Mouse (Mus musculus): ENCODE measurements around the gene Nup62. TPM values are rescaled to one million over a fixed set of nuclear protein-coding genes. Genes with fewer than 3 reads are reported as not detected.
A peak's percentile ranks its signal among the peaks of the same experiment; 100 is the strongest.

Nup62 gene
- total RNA-seq (2014; fragmentation: Nextera tagmentation) (96.5 and 160 TPM in 2 replicates), total RNA-seq (2017) (94.9 and 102 TPM in 2 replicates), polyA plus RNA-seq (2012) (85.4 and 157 TPM in 2 replicates)

- no peak for TF ChIP-seq TAL1 (conservative IDR thresholded peaks at IDR 0.05; ENCODE audit: low read depth, low read length)
- no peak for TF ChIP-seq CTCF (IDR thresholded peaks at IDR 0.05; ENCODE audit: low read depth, low read length)
- no peak for TF ChIP-seq POLR2AphosphoS5 (IDR thresholded peaks at IDR 0.05; ENCODE audit: insufficient replicate concordance, low read depth, low read length)
- TF ChIP-seq GATA1 (IDR thresholded peaks at IDR 0.05; ENCODE audit: borderline replicate concordance, low read length) = no peak
- no peak for TF ChIP-seq GATA2 (IDR thresholded peaks at IDR 0.05; ENCODE audit: borderline replicate concordance, low read depth, low read length)
- ATAC-seq (ENCODE audit: extremely low read depth, insufficient number of reproducible peaks, low FRiP score, poor library complexity, severe bottlenecking) (peak; percentile 89), DNase-seq (ENCODE audit: low spot score) (peak; percentile 94)
- Histone ChIP-seq H3K27me3 (ENCODE audit: insufficient read depth, low read length) (no peaks in the 10 kb centered on the region), H3K4me3 (ENCODE audit: low read depth, low read length) (peak within 1 kb of the TSS; percentile 88), H3K9me3 (replicated peaks) (no peaks in the 10 kb centered on the region), H3K4me1 (ENCODE audit: insufficient read depth, low read depth, low read length) (peaks cover 57% of the 10 kb centered on the region), H3K36me3 (replicated peaks) (peaks cover 85% of the 10 kb centered on the region)
Observed at GRCm38 (mm10) chr7:44815721-44816469, at the start of gene Nup62, which contains the start of gene Il4i1. Gene Nup62 (plus strand): TSS chr7:44816088. Gene Il4i1 (plus strand): TSS chr7:44816387.

- no peaks in the 10 kb centered on the region for H3K9me3 ChIP-seq (replicated peaks)
- no peak overlapping the region for H3K4me3 ChIP-seq (ENCODE audit: low read depth, low read length)
- TF ChIP-seq TAL1 (conservative IDR thresholded peaks at IDR 0.05; ENCODE audit: low read depth, low read length) (no peak), GATA1 (IDR thresholded peaks at IDR 0.05; ENCODE audit: borderline replicate concordance, low read length) (no peak), POLR2AphosphoS5 (IDR thresholded peaks at IDR 0.05; ENCODE audit: insufficient replicate concordance, low read depth, low read length) (no peak), GATA2 (IDR thresholded peaks at IDR 0.05; ENCODE audit: borderline replicate concordance, low read depth, low read length) (no peak), CTCF (IDR thresholded peaks at IDR 0.05; ENCODE audit: low read depth, low read length) (no peak)
- H3K27me3 ChIP-seq (ENCODE audit: insufficient read depth, low read length) = no peaks in the 10 kb centered on the region
- H3K4me1 ChIP-seq (ENCODE audit: insufficient read depth, low read depth, low read length) = peaks cover 7% of the 10 kb centered on the region
- ATAC-seq (ENCODE audit: extremely low read depth, insufficient number of reproducible peaks, low FRiP score, poor library complexity, severe bottlenecking) (no peak), DNase-seq (ENCODE audit: low spot score) (no peak)
- peaks cover 98% of the 10 kb centered on the region for H3K36me3 ChIP-seq (replicated peaks)
Observed at GRCm38 (mm10) chr7:44768129-44768528, 47.8 kb upstream of the Nup62 start.

- no peak for ATAC-seq (ENCODE audit: extremely low read depth, insufficient number of reproducible peaks, low FRiP score, poor library complexity, severe bottlenecking)
- TF ChIP-seq GATA2 (IDR thresholded peaks at IDR 0.05; ENCODE audit: borderline replicate concordance, low read depth, low read length) (no peak), POLR2AphosphoS5 (IDR thresholded peaks at IDR 0.05; ENCODE audit: insufficient replicate concordance, low read depth, low read length) (no peak), CTCF (IDR thresholded peaks at IDR 0.05; ENCODE audit: low read depth, low read length) (no peak), TAL1 (conservative IDR thresholded peaks at IDR 0.05; ENCODE audit: low read depth, low read length) (no peak), GATA1 (IDR thresholded peaks at IDR 0.05; ENCODE audit: borderline replicate concordance, low read length) (no peak)
Observed at GRCm38 (mm10) chr7:44770046-44770578, 45.8 kb upstream of the Nup62 start.

GRCm38 (mm10) chr7:44772591-44773204, 43.2 kb upstream of the Nup62 start:
- no peak for TF ChIP-seq CTCF (IDR thresholded peaks at IDR 0.05; ENCODE audit: low read depth, low read length)
- TF ChIP-seq GATA2 (IDR thresholded peaks at IDR 0.05; ENCODE audit: borderline replicate concordance, low read depth, low read length) = no peak
- no peak for TF ChIP-seq POLR2AphosphoS5 (IDR thresholded peaks at IDR 0.05; ENCODE audit: insufficient replicate concordance, low read depth, low read length)
- no peak for TF ChIP-seq TAL1 (conservative IDR thresholded peaks at IDR 0.05; ENCODE audit: low read depth, low read length)
- TF ChIP-seq GATA1 (IDR thresholded peaks at IDR 0.05; ENCODE audit: borderline replicate concordance, low read length) = no peak
- H3K4me1 ChIP-seq (ENCODE audit: insufficient read depth, low read depth, low read length) = peaks cover 7% of the 10 kb centered on the region
- no peaks in the 10 kb centered on the region for H3K9me3 ChIP-seq (replicated peaks)
- no peak overlapping the region for H3K4me3 ChIP-seq (ENCODE audit: low read depth, low read length)
- DNase-seq (ENCODE audit: low spot score) (no peak), ATAC-seq (ENCODE audit: extremely low read depth, insufficient number of reproducible peaks, low FRiP score, poor library complexity, severe bottlenecking) (0 out of 2 replicates have a peak, but pooled peaks have one; percentile 22)
- no peaks in the 10 kb centered on the region for H3K27me3 ChIP-seq (ENCODE audit: insufficient read depth, low read length)
- H3K36me3 ChIP-seq (replicated peaks) = peaks cover 93% of the 10 kb centered on the region

More at GRCm38 (mm10) chr7:44770046-44770578, 45.8 kb upstream of the Nup62 start:
- no peak overlapping the region for H3K4me3 ChIP-seq (ENCODE audit: low read depth, low read length)
- no peaks in the 10 kb centered on the region for H3K9me3 ChIP-seq (replicated peaks)
- no peaks in the 10 kb centered on the region for H3K27me3 ChIP-seq (ENCODE audit: insufficient read depth, low read length)
- peak; percentile 37 for DNase-seq (ENCODE audit: low spot score)
- peaks cover 7% of the 10 kb centered on the region for H3K4me1 ChIP-seq (ENCODE audit: insufficient read depth, low read depth, low read length)
- H3K36me3 ChIP-seq (replicated peaks) = peaks cover 96% of the 10 kb centered on the region

DNA sequence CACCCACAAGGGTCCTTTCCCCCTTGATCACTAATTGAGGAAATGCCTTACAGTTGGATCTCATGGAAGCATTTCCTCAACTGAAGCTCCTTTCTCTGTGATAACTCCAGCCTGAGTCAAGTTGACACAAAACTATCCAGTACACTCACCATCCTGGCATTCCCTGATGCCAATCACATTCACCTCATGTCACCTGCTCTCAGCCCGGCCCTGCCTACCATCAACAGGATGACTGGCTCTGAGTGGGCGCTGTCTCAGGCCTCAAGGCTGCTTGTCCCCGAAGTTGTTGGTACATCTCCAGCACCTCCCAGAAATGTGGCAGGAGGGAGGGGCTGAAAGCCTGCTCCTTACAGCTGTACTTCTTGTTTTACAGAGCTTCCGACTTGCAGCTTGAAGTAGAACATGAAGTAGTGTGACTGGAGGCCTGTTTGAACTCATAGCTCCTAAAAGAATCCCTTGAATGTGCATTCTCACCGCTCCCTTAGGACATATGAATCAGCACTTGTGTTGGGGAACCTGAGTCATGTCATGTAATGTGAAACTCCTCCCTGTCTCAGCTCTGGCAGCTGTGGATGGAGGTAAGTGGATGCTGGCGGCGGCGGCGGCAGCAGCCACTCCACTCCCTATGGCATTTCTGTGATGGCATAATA, 38.9 kb upstream of the Nup62 start:
- Histone ChIP-seq H3K36me3 (replicated peaks) (peaks cover 60% of the 10 kb centered on the region), H3K4me3 (ENCODE audit: low read depth, low read length) (no peak overlapping the region), H3K4me1 (ENCODE audit: insufficient read depth, low read depth, low read length) (peaks cover 7% of the 10 kb centered on the region), H3K27me3 (ENCODE audit: insufficient read depth, low read length) (no peaks in the 10 kb centered on the region), H3K9me3 (replicated peaks) (no peaks in the 10 kb centered on the region)
- ATAC-seq (ENCODE audit: extremely low read depth, insufficient number of reproducible peaks, low FRiP score, poor library complexity, severe bottlenecking) (no peak), DNase-seq (ENCODE audit: low spot score) (no peak)
- no peak for TF ChIP-seq GATA2 (IDR thresholded peaks at IDR 0.05; ENCODE audit: borderline replicate concordance, low read depth, low read length)
- no peak for TF ChIP-seq TAL1 (conservative IDR thresholded peaks at IDR 0.05; ENCODE audit: low read depth, low read length)
- TF ChIP-seq POLR2AphosphoS5 (IDR thresholded peaks at IDR 0.05; ENCODE audit: insufficient replicate concordance, low read depth, low read length) = no peak
- TF ChIP-seq GATA1 (IDR thresholded peaks at IDR 0.05; ENCODE audit: borderline replicate concordance, low read length) = no peak
- no peak for TF ChIP-seq CTCF (IDR thresholded peaks at IDR 0.05; ENCODE audit: low read depth, low read length)
